8 mouse cellular contexts compared by ENCODE assay signal in the genomic region with DNA sequence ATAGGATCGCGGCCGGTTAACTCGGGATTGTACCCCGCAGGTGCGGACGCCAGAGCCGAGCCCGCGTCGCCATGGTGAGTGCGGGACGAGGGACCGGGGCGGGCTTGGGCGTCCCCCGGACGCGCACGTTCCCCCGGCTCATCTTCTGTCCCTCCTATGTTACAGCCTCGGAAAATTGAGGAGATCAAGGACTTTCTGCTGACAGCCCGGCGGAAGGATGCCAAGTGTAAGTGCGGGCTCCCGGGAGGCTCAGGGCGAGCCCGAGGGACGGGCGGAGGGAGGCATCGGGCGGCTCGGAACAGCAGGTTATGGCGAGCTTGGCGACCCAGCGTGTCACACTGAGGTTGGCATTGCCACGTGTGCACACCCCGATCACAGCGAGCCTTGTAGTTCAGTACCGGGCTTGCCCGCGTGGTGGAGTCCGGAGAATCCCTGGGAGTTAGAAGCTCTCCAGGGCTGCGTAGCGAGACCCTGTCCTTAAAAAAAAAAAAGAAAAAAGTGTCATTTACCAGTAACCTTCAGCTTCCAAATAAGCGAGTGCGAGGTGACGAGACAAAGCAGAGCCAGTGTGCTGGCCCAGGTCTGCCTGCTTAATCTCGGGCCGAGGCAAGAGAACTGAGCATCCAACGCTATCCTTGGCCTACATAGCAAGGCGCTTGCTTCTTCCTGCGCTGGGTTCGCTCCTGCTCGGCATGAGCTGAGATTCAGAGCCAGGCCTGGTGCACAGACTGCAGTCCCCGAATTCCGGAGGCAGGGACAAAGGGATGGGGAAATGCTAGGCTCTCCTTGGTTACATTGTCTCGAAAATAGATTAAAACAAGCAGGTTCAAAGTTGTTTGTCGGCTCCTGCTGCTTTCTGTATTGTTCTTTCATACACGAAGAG. TPM values are rescaled to one million over a fixed set of nuclear protein-coding genes. Genes with fewer than 3 reads are reported as not detected.
DNase-seq lines count a peak whose midpoint lies in the region.

No protein-coding gene starts in this region.

- DNase-seq in adrenal gland, adult (ENCODE audit: inconsistent age in 2 of 2, low spot score in 1 of 2), result peak; percentile 85 to 91
- DNase-seq in embryo, embryonic 10.5 days (ENCODE audit: low spot score), result peak; percentile 85
- peak; percentile 81 for DNase-seq in gastrocnemius, postnatal 10 days
- DNase-seq in induced T-regulatory cell, adult 2 months (ENCODE audit: low read depth), result peak; percentile 89
- peak; percentile 75 to 91 for DNase-seq in left cerebral cortex, postnatal 10 days (ENCODE audit: extremely low spot score in 1 of 2, low spot score in 2 of 2)
- peak; percentile 74 for DNase-seq in right cerebral cortex, postnatal 25 days
- peak; percentile 74 for DNase-seq in urinary bladder, postnatal 25 days (ENCODE audit: low spot score)

- no peaks in the 10 kb centered on the region for H3K27me3 ChIP-seq in megakaryocyte, embryonic 14.5 days (replicated peaks)

- peak overlapping the region; percentile 94 for H3K4me3 ChIP-seq in megakaryocyte, embryonic 14.5 days (replicated peaks)

- peaks cover 45% of the 10 kb centered on the region for H3K36me3 ChIP-seq in megakaryocyte, embryonic 14.5 days (replicated peaks; ENCODE audit: low read length)

- intact Hi-C loops in left cerebral cortex, postnatal 10 days (cut with DNase I), result no loop called here

- H3K4me1 ChIP-seq in megakaryocyte, embryonic 14.5 days, result peaks cover 83% of the 10 kb centered on the region

- H3K9me3 ChIP-seq in megakaryocyte, embryonic 14.5 days, result no peaks in the 10 kb centered on the region

RNA-seq across cellular contexts. Expression of gene Rpl38, which starts 0.7 kb away (rescaled TPM):
- total RNA-seq in gastrocnemius, postnatal 10 days (2021), result 1,000 to 10,000 TPM in 1 of 2 experiments, 100 to 1,000 TPM in 1; 978 to 1,057 TPM
- total RNA-seq in left cerebral cortex, postnatal 10 days (2021), result 100 to 1,000 TPM; 902 to 927 TPM
- polyA plus RNA-seq in megakaryocyte, embryonic 14.5 days (2012; ENCODE audit: insufficient read depth, low replicate concordance), result 64.8 and 417 TPM in 2 replicates

RNA-seq across cellular contexts. Expression of gene Ttyh2, which starts 6.2 kb away (rescaled TPM):
- 10 to 100 TPM; 74.5 to 75.9 TPM for total RNA-seq in gastrocnemius, postnatal 10 days (2021)
- total RNA-seq in left cerebral cortex, postnatal 10 days (2021), result 10 to 100 TPM; 21.7 TPM
- 2.7 and 5.8 TPM in 2 replicates for polyA plus RNA-seq in megakaryocyte, embryonic 14.5 days (2012; ENCODE audit: insufficient read depth, low replicate concordance)

RNA-seq across cellular contexts. Expression of gene Dnaic2, which starts 58.2 kb away (rescaled TPM):
- 1 to 10 TPM; 1.0 to 1.1 TPM for total RNA-seq in gastrocnemius, postnatal 10 days (2021)
- 1 to 10 TPM in 1 of 2 experiments, under 1 TPM in 1; 0.59 to 1.0 TPM for total RNA-seq in left cerebral cortex, postnatal 10 days (2021)
- polyA plus RNA-seq in megakaryocyte, embryonic 14.5 days (2012; ENCODE audit: insufficient read depth, low replicate concordance), result 7.0 TPM in 1 of 2 replicates, not detected in the other

Comparison
In these comparisons a context has a peak if more than half of its experiments do, and no peak if none do; other contexts are left out.
1. Peak in every context shown above with its lines: DNase-seq and H3K4me3 ChIP-seq.